Mouse (Mus musculus) brain, embryonic 14.5 days (tissue): Measurements from ENCODE around the gene Sgsh. TPM values are rescaled to one million over a fixed set of nuclear protein-coding genes. Genes with fewer than 3 reads are reported as not detected.
A peak's percentile ranks its signal among the peaks of the same experiment; 100 is the strongest.

ENCODE experiments used
- DNase-seq: peaks from one replicate; pipeline ENCODE4 v3.0.0-alpha.2; 2011; ENCODE audit warnings: low read depth
- CTCF ChIP-seq: fragments of 200-500 bp; IDR thresholded peaks from 2 replicates; pipeline ENCODE4 v1.5.1; 2012; ENCODE audit warnings: inconsistent platforms, mild to moderate bottlenecking, moderate library complexity, borderline replicate concordance; ENCODE audit not compliant: insufficient read depth, insufficient read length; ENCODE audit errors: extremely low read depth
- POLR2A ChIP-seq: fragments of 200-500 bp; IDR thresholded peaks from 2 replicates; pipeline ENCODE4 v1.6.1; 2012; ENCODE audit warnings: mild to moderate bottlenecking, inconsistent platforms, borderline replicate concordance; ENCODE audit not compliant: poor library complexity, insufficient read depth, insufficient read length, severe bottlenecking; ENCODE audit errors: extremely low read depth
- polyA plus RNA-seq: library from polyadenylated mRNA; depleted of rRNA; stranded (reverse); fragments of >200 nt; gene quantifications from 2 replicates; pipeline ENCODE4 v1.2.3, GENCODE M21; 2012

Sgsh gene
- polyA plus RNA-seq, 1 experiment, result 5.8 TPM

GRCm38 (mm10) chr11:119353946-119354345 is 1.4 kb downstream of the Sgsh start:
- TF ChIP-seq POLR2A, result no peak
- no peak for TF ChIP-seq CTCF

GRCm38 (mm10) chr11:119352113-119352512 is 3.2 kb downstream of the Sgsh start:
- no peak for DNase-seq
- TF ChIP-seq CTCF, result no peak
- TF ChIP-seq POLR2A, result no peak

More at GRCm38 (mm10) chr11:119353946-119354345, 1.4 kb downstream of the Sgsh start:
- DNase-seq, result no peak

DNA sequence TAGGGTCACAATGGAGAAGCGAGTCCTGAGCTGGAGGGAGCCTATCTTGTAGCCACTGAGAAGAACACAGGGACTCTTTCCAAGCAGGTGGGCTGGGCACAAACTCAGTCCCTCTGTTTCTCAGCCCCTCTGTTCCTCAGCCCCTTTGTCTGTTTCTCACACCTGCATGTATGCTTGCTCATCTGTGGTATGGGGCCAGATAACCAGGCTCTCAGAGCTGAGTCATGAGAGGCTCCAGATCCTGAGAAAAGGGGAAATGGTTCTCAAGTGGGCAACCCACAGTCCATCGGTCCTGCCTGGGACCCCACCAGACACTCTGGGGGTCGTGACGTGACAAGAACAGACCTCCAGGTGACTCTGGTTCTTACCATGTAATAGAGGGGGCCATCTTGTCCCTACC is 8.2 kb downstream of the Sgsh start:
- DNase-seq, result no peak
- no peak for TF ChIP-seq CTCF

- TF ChIP-seq CTCF (no peak), POLR2A (no peak)
- no peak for DNase-seq
These were observed 10.5 kb downstream of the Sgsh start for GRCm38 (mm10) chr11:119344865-119345264.

DNA sequence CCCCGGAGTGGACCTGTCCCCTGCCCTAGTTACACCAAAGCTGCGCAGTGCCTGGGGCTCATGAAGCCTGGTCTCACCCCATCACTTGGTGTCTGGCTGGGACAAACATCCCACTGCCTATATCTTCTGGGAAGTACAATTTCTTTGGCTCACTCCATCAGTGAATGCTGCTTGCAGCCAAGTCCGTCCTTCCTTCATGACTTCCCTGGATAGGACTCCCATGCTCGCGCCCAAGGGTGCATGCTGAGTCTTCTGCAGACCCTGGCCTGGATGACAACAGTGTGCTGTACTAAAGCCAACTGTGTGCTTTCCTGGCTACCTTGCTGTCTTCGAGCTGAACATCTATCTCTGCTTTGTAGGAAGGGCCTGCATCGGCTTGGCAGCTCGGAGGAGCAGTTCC is 11.2 kb downstream of the Sgsh start:
- TF ChIP-seq CTCF, result no peak
- no peak for TF ChIP-seq POLR2A
- DNase-seq, result no peak

DNA sequence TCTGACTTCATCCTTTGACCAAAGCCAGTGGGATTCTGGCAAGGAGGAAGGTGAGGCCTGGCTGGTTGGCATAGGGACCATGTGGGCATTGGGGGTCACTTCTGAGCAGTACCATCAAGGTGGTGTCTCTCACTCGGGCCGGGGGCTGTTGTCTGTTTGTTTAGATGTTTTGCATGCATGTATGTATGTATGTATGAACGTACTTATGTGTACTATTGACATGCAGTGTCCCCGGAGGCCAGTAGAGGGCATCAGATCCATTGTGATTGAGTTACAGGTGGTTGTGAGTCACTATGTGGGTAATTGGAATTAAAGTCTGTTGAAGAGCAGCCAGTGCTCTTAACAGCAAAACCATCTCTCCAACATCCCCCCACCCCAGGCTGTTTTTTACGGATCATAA is 15.7 kb downstream of the Sgsh start:
- peak; percentile 78; the same call in 1 of the 2 replicates for TF ChIP-seq CTCF
- TF ChIP-seq POLR2A, result no peak
- peak; percentile 93 for DNase-seq

DNA sequence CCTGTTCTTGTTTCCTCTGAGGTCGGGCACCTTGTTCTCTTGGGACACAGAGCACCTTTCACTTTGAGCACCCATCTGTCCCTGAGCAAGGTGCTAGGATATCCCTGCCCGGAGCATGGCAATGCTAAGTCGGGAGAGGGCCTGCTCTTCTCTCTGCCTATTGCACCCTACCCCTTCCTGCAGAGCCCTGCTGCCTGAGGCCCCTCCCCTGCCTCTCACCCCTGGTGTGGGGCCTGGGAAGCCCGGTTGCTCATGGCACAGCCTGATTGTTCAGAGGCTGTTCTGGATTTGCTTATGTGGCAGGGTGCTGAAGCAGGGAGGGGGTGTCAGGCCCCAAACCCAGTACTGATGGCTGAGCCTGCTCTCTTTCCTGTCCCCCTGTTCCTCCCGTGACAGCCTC is 16.2 kb downstream of the Sgsh start:
- no peak for DNase-seq
- TF ChIP-seq POLR2A (no peak), CTCF (no peak)

DNA sequence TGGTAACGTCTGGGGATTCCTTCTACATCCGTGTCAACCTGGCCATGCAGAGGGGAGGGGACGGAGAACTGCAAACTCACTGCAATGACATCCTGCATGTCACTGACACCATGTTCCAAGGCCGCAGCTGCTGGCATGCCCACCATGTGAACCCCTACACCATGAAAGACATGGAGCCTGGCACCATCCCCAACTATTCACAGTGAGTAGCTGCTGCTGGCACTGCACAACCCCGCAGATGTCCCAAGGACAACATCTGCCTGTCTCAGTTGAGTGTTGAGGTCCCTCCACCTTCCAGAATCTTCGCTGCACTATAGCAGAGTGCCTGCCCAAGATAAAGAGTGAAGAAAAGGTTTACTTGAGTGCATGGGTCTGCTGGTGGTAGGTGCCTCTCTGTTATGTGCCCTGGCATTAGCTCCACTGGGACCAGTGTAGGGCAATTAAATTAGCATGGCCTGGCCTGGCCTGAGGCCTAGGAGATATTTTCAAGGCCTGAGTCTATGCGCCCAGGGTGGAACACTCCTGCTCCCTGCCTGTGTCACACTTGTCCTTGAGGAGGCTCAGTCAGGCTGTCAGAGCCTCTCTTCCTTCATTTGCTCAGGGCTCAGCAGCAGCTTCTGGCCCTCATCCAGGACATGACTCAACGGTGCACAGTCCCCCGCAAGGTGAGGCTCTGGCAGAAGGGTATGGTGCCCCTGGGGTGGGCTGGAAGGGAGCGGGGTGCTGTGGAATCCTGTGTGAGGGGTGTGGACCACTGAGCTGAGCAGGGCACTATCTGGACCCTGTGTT is 16.9 kb downstream of the Sgsh start:
- peak; percentile 5 for DNase-seq
- TF ChIP-seq CTCF, result no peak
- TF ChIP-seq POLR2A, result no peak

GRCm38 (mm10) chr11:119331970-119332369 is 23.4 kb downstream of the Sgsh start:
- DNase-seq, result no peak
- TF ChIP-seq POLR2A (no peak), CTCF (no peak)

GRCm38 (mm10) chr11:119330592-119330991 is 24.7 kb downstream of the Sgsh start:
- no peak for TF ChIP-seq POLR2A
- TF ChIP-seq CTCF, result no peak
- DNase-seq, result no peak

- TF ChIP-seq POLR2A (no peak), CTCF (peak; percentile 4; the same call in 1 of the 2 replicates)
- no peak for DNase-seq
These were observed 30.3 kb downstream of the Sgsh start for GRCm38 (mm10) chr11:119325068-119325467.

- TF ChIP-seq CTCF (no peak), POLR2A (no peak)
- no peak for DNase-seq
These were observed 32.8 kb downstream of the Sgsh start for GRCm38 (mm10) chr11:119322521-119322920.

DNA sequence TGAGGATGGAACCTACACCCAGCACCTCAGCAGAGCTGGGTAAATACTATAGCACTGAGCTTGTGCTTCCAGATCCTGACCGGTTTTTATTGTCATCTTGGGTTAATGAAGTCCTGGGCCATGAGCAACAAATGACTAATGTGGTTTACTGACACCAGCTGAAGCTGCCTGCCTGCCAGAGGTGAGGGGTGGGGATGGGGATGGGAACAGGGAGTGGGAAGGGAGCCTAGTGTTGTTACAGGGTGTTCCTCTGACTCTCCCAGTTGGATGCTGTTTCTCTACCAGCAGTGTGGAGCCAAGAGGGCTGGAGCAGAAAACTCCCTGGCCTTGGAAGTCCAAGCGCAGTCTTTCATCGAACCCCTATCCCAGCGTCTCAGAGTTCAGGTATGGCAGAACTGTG is 38.6 kb downstream of the Sgsh start:
- TF ChIP-seq POLR2A (no peak), CTCF (no peak)
- DNase-seq, result no peak
